Mouse (Mus musculus) hindbrain, postnatal 0 days (tissue): ENCODE data around the gene Sim2. TPM values are rescaled to one million over a fixed set of nuclear protein-coding genes. Genes with fewer than 3 reads are reported as not detected.
A peak's percentile ranks its signal among the peaks of the same experiment; 100 is the strongest.

Source experiments
- ATAC-seq: fragments of 200-750 bp; cut with Nextera tagmentation; 2 replicates; pipeline ENCODE4 v1.8.0; 2017; ENCODE audit warnings: mild to moderate bottlenecking, moderate TSS enrichment, moderate library complexity
- DNase-seq: peaks from one replicate; pipeline ENCODE4 v3.0.0-alpha.2; 2015; ENCODE audit warnings: low spot score
- H3K27ac ChIP-seq: fragments of 300-500 bp; sonication (generic); 2 replicates; pipeline ENCODE4 v1.5.1; 2014; ENCODE audit warnings: mild to moderate bottlenecking
- H3K27me3 ChIP-seq: fragments of 300-500 bp; sonication (generic); 2 replicates; pipeline ENCODE4 v1.6.1; 2014; ENCODE audit warnings: low read length, mixed read lengths; ENCODE audit not compliant: insufficient read depth
- H3K36me3 ChIP-seq: fragments of 300-500 bp; sonication (generic); 2 replicates; pipeline ENCODE4 v1.6.1; 2014; ENCODE audit warnings: low read length, mixed read lengths; ENCODE audit not compliant: insufficient read depth
- H3K4me1 ChIP-seq: fragments of 300-500 bp; sonication (generic); 2 replicates; pipeline ENCODE4 v1.6.1; 2014; ENCODE audit warnings: antibody characterized with exemption, low read length, mixed read lengths; ENCODE audit not compliant: insufficient read depth
- H3K4me2 ChIP-seq: fragments of 300-500 bp; sonication (generic); 2 replicates; pipeline ENCODE4 v1.6.1; 2014; ENCODE audit warnings: low read depth, mild to moderate bottlenecking, low read length, moderate library complexity, mixed read lengths
- H3K4me3 ChIP-seq: fragments of 300-500 bp; sonication (generic); 2 replicates; pipeline ENCODE4 v1.5.1; 2014; ENCODE audit warnings: low read length
- H3K9ac ChIP-seq: fragments of 300-500 bp; sonication (generic); replicated peaks from 2 replicates; pipeline ENCODE4 v1.6.1; 2014; ENCODE audit warnings: mild to moderate bottlenecking, low read length, moderate library complexity, mixed read lengths
- H3K9me3 ChIP-seq: fragments of 300-500 bp; sonication (generic); 2 replicates; pipeline ENCODE4 v1.6.1; 2016; ENCODE audit warnings: low read length, mixed read lengths
- CTCF ChIP-seq: IDR thresholded peaks from 2 replicates; pipeline ENCODE4 v1.5.1; 2016; ENCODE audit warnings: antibody characterized with exemption, control low read depth, low read depth
- WGBS: fragments of 180-500 bp; shearing (Covaris S2); extraction: QIAGEN DNeasy Blood & Tissue Kit; methylation state at CpG from one replicate; pipeline ENCODE4 v1.1.7; 2014; 5-methylcytosine and 5-hydroxymethylcytosine counted together
- polyA plus RNA-seq: library from polyadenylated mRNA; unstranded; fragments of >200 nt; fragmentation: Nextera tagmentation; extraction: Ambion mirVana; gene quantifications from 2 replicates; pipeline ENCODE4 v1.2.1, GENCODE M21; 2015
- total RNA-seq: library from RNA; depleted of rRNA; stranded (reverse); fragments of >200 nt; gene quantifications from 2 replicates; pipeline ENCODE4 v1.2.3, GENCODE M21; 2014

Sim2 gene
- total and polyA plus RNA-seq, 2 experiments from 2014 or later = not detected

GRCm38 (mm10) chr16:94097724-94098455 lies 13.2 kb downstream of the Sim2 start:
- TF ChIP-seq CTCF = no peak
- DNase-seq (no peak), ATAC-seq (no peak)
- Histone ChIP-seq H3K27ac (no peak overlapping the region), H3K4me1 (no peaks in the 10 kb centered on the region), H3K4me2 (no peak overlapping the region), H3K4me3 (no peak overlapping the region), H3K9me3 (no peaks in the 10 kb centered on the region), H3K36me3 (no peaks in the 10 kb centered on the region), H3K9ac (no peak overlapping the region), H3K27me3 (peaks cover 66% of the 10 kb centered on the region)
- WGBS = 6% methylated on average over 12 of the region's 12 CpGs

GRCm38 (mm10) chr16:94113160-94113559 lies 28.4 kb downstream of the Sim2 start:
- DNase-seq = no peak
- no peaks in the 10 kb centered on the region for H3K9me3 ChIP-seq
- H3K36me3 ChIP-seq = no peaks in the 10 kb centered on the region
- no peak overlapping the region for H3K4me2 ChIP-seq
- peaks cover 4% of the 10 kb centered on the region; the same call in 1 of the 2 replicates for H3K27me3 ChIP-seq
- ATAC-seq = no peak
- no peak for TF ChIP-seq CTCF
- no peaks in the 10 kb centered on the region for H3K4me1 ChIP-seq
- 85% methylated on average over 7 of the region's 7 CpGs for WGBS
- H3K4me3 ChIP-seq = no peak overlapping the region
- no peak overlapping the region for H3K27ac ChIP-seq
- no peak overlapping the region for H3K9ac ChIP-seq

- no peak for TF ChIP-seq CTCF
- no peak for DNase-seq
- Histone ChIP-seq H3K9ac (no peak overlapping the region), H3K4me2 (no peak overlapping the region), H3K27ac (no peak overlapping the region), H3K27me3 (peaks cover 4% of the 10 kb centered on the region; the same call in 1 of the 2 replicates), H3K4me1 (no peaks in the 10 kb centered on the region), H3K36me3 (no peaks in the 10 kb centered on the region), H3K9me3 (no peaks in the 10 kb centered on the region), H3K4me3 (no peak overlapping the region)
- WGBS = 87% methylated on average over 9 of the region's 9 CpGs
- no peak for ATAC-seq
Observed at GRCm38 (mm10) chr16:94114693-94115092, 30.0 kb downstream of the Sim2 start.

DNA sequence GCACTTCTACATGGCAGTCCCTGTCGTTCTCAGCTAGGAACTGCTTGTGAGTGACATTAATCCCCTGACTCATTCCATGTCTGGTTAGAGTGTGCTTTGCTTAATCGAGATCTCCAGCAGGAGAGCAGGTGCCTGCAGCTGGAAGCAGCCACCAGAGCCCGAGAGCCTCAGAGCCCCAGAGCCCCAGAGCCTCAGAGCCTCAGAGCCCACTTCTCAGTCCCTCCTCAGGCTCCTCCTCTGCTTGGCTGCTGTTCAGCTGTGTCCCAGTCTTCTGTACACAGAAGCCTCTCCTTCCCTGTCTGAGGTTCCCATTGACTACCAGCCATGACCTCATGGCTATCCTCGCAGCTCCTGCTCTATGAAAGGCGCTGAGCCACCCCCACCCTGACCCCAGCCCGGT lies 32.6 kb downstream of the Sim2 start:
- peaks cover 16% of the 10 kb centered on the region; the same call in 1 of the 2 replicates for H3K27me3 ChIP-seq
- DNase-seq = no peak
- H3K27ac ChIP-seq = no peak overlapping the region
- ATAC-seq = no peak
- no peaks in the 10 kb centered on the region for H3K4me1 ChIP-seq
- TF ChIP-seq CTCF = no peak
- no peak overlapping the region for H3K4me2 ChIP-seq
- H3K36me3 ChIP-seq = no peaks in the 10 kb centered on the region
- H3K4me3 ChIP-seq = no peak overlapping the region
- 47% methylated on average over 6 of the region's 6 CpGs for WGBS
- no peaks in the 10 kb centered on the region for H3K9me3 ChIP-seq
- no peak overlapping the region for H3K9ac ChIP-seq

DNA sequence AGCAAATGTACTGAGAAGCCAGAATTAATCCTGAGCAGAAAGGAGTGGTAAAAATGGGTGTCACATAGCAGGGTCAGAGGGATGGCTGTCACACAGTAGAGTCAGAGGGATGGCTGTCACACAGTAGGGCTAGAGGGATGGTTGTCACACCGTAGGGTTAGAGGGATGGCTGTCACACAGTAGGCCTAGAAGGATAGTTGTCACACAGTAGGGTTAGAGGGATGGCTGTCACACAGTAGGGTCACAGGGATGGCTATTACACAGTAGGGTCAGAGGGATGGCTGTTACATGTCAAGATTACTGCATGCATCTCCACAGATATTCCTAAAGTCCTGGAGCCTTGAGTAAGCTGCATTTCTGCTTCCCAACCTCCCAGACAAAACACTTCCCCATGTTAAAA lies 33.7 kb downstream of the Sim2 start:
- no peak overlapping the region for H3K27ac ChIP-seq
- 100% methylated on average over 1 of the region's 1 CpGs for WGBS
- no peaks in the 10 kb centered on the region for H3K36me3 ChIP-seq
- DNase-seq = no peak
- H3K4me1 ChIP-seq = no peaks in the 10 kb centered on the region
- TF ChIP-seq CTCF = no peak
- H3K9ac ChIP-seq = no peak overlapping the region
- no peak overlapping the region for H3K4me3 ChIP-seq
- no peak for ATAC-seq
- H3K27me3 ChIP-seq = peaks cover 17% of the 10 kb centered on the region
- no peaks in the 10 kb centered on the region for H3K9me3 ChIP-seq
- H3K4me2 ChIP-seq = no peak overlapping the region

DNA sequence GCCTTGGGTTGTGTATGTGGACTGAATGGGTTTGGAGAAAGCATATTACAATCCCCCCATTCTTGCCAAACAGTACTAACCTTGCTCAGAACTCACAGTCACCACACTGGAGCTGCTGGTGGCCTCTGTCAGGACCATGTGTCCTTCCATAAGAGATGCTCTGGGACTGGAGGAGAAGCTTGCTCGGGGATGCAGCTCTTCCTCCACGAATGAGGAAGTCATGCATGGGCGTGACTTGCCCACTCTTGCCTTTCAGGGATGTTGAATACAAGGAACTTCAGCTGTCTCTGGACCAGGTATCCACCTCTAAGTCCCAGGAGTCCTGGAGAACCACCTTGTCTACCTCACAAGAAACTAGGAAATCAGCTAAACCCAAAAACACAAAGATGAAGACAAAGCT lies 37.6 kb downstream of the Sim2 start:
- DNase-seq = no peak
- no peak overlapping the region for H3K9ac ChIP-seq
- H3K36me3 ChIP-seq = no peaks in the 10 kb centered on the region
- no peak overlapping the region for H3K4me2 ChIP-seq
- no peak overlapping the region for H3K4me3 ChIP-seq
- H3K9me3 ChIP-seq = no peaks in the 10 kb centered on the region
- H3K27ac ChIP-seq = no peak overlapping the region
- H3K27me3 ChIP-seq = peaks cover 28% of the 10 kb centered on the region
- no peak for TF ChIP-seq CTCF
- WGBS = 86% methylated on average over 3 of the region's 3 CpGs
- ATAC-seq = no peak
- H3K4me1 ChIP-seq = 0 out of 2 replicates have a peak, but pooled peaks cover 3% of the 10 kb centered on the region

DNA sequence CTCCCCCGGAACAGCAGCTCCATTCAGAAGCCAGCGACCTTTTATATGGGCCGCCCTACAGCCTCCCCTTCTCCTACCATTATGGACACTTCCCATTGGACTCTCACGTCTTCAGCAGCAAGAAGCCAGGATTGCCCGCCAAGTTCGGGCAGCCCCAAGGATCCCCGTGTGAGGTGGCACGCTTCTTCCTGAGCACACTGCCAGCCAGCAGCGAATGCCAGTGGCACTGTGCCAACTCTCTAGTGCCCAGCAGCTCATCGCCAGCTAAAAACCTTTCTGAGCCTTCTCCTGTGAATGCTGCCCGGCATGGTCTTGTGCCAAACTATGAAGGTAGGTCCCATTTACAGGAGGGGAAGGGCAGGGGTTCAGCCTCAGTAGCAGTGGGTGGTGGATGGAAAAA lies 38.5 kb downstream of the Sim2 start:
- peak; percentile 89 for DNase-seq
- no peak overlapping the region for H3K27ac ChIP-seq
- H3K9me3 ChIP-seq = no peaks in the 10 kb centered on the region
- TF ChIP-seq CTCF = no peak
- 0 out of 2 replicates have a peak overlapping the region, but pooled peaks have one; percentile 7 for H3K4me2 ChIP-seq
- H3K4me3 ChIP-seq = no peak overlapping the region
- peak; percentile 33; the same call in 1 of the 2 replicates for ATAC-seq
- H3K36me3 ChIP-seq = no peaks in the 10 kb centered on the region
- WGBS = 31% methylated on average over 11 of the region's 11 CpGs
- H3K27me3 ChIP-seq = peaks cover 28% of the 10 kb centered on the region
- no peak overlapping the region for H3K9ac ChIP-seq
- H3K4me1 ChIP-seq = 0 out of 2 replicates have a peak, but pooled peaks cover 3% of the 10 kb centered on the region
